Mouse (Mus musculus) lung, postnatal 14 days (tissue): Measurements from ENCODE around the gene Psmb3.

Experiments used
- DNase-seq: peaks from one replicate; pipeline ENCODE4 v3.0.0; 2021

Psmb3 gene

GRCm38 (mm10) chr11:97668160-97668559, 35.0 kb upstream of the Psmb3 start:
- DNase-seq = no peak

GRCm38 (mm10) chr11:97669268-97669667, 33.9 kb upstream of the Psmb3 start:
- no peak for DNase-seq

- peak; percentile 79 for DNase-seq
Observed at GRCm38 (mm10) chr11:97669829-97670228, 33.4 kb upstream of the Psmb3 start.

GRCm38 (mm10) chr11:97670234-97671176, 32.7 kb upstream of the Psmb3 start:
- no peak for DNase-seq

- DNase-seq = no peak
Observed at GRCm38 (mm10) chr11:97671177-97671527, 32.0 kb upstream of the Psmb3 start.

GRCm38 (mm10) chr11:97673148-97673547, 30.1 kb upstream of the Psmb3 start:
- DNase-seq = no peak

GRCm38 (mm10) chr11:97676050-97676754, 27.0 kb upstream of the Psmb3 start:
- no peak for DNase-seq

- no peak for DNase-seq
Observed at GRCm38 (mm10) chr11:97677381-97677780, 25.8 kb upstream of the Psmb3 start.

- DNase-seq = no peak
Observed at GRCm38 (mm10) chr11:97677842-97678241, 25.4 kb upstream of the Psmb3 start.

- no peak for DNase-seq
Observed at GRCm38 (mm10) chr11:97678301-97678700, 24.9 kb upstream of the Psmb3 start.

- peak; percentile 61 for DNase-seq
Observed at GRCm38 (mm10) chr11:97680430-97680829, 22.8 kb upstream of the Psmb3 start.

- DNase-seq = peak; percentile 42
Observed at GRCm38 (mm10) chr11:97682504-97683055, 20.6 kb upstream of the Psmb3 start.

- no peak for DNase-seq
Observed at GRCm38 (mm10) chr11:97684063-97684680, 19.0 kb upstream of the Psmb3 start.

GRCm38 (mm10) chr11:97684766-97685165, 18.4 kb upstream of the Psmb3 start:
- DNase-seq = no peak

- DNase-seq = peak; percentile 95
Observed at GRCm38 (mm10) chr11:97685613-97686321, 17.4 kb upstream of the Psmb3 start, which contains the start of gene Cisd3. TSS of gene Cisd3 (plus strand) at chr11:97685826.

GRCm38 (mm10) chr11:97686322-97686908, 16.8 kb upstream of the Psmb3 start:
- no peak for DNase-seq

GRCm38 (mm10) chr11:97687061-97687460, 16.1 kb upstream of the Psmb3 start:
- DNase-seq = no peak

GRCm38 (mm10) chr11:97689861-97690260, 13.3 kb upstream of the Psmb3 start:
- peak; percentile 78 for DNase-seq

- no peak for DNase-seq
Observed at GRCm38 (mm10) chr11:97694435-97694834, 8.8 kb upstream of the Psmb3 start.

GRCm38 (mm10) chr11:97694921-97695711, 8.1 kb upstream of the Psmb3 start:
- peak; percentile 74 for DNase-seq

- no peak for DNase-seq
Observed at GRCm38 (mm10) chr11:97695712-97696401, 7.3 kb upstream of the Psmb3 start.
